Mouse (Mus musculus): ENCODE data around the gene Sprr2a2. TPM values are rescaled to one million over a fixed set of nuclear protein-coding genes. Genes with fewer than 3 reads are reported as not detected.
"Not testable (repeated sequence)": the region's sequence is repeated elsewhere in the genome, so short reads cannot be mapped to it uniquely, and the experiment has no call there.

Sprr2a2 gene
- total and polyA plus RNA-seq, 3 experiments, result 0.04 TPM; not detected in 2

GRCm38 (mm10) chr3:92195512-92196200 lies 20.1 kb upstream of the Sprr2a2 start:
- H3K36me3 ChIP-seq (ENCODE audit: control insufficient read depth in 1 of 2, insufficient read depth in 2 of 2, low read length in 2 of 2), result no peaks in the 10 kb centered on the region
- H3K27me3 ChIP-seq (ENCODE audit: control insufficient read depth in 1 of 2, insufficient read depth in 2 of 2, low read length in 2 of 2), result no peaks in the 10 kb centered on the region
- TF ChIP-seq MYC (IDR thresholded peaks at IDR 0.05; ENCODE audit: low read depth, low read length), result no peak
- H3K27ac ChIP-seq (ENCODE audit: control insufficient read depth, low read depth, low read length), result no peak overlapping the region
- no peak for DNase-seq (ENCODE audit: low read depth, low spot score)
- no peaks in the 10 kb centered on the region; the same call in 1 of the 2 replicates for H3K9me3 ChIP-seq (replicated peaks; ENCODE audit: insufficient read depth, low read length)
- H3K4me3 ChIP-seq (ENCODE audit: control insufficient read depth in 1 of 2, insufficient read depth in 1 of 2, low read depth in 2 of 2, low read length in 2 of 2), result no peak overlapping the region
- no peaks in the 10 kb centered on the region for H3K4me1 ChIP-seq (ENCODE audit: control insufficient read depth in 1 of 2, insufficient read depth in 2 of 2, low read length in 2 of 2)
- no peaks in the 10 kb centered on the region; the same call in 1 of the 2 replicates for H3K79me2 ChIP-seq (ENCODE audit: control insufficient read depth, insufficient read depth, low read length, poor library complexity)
- H3K9ac ChIP-seq (ENCODE audit: control insufficient read depth, low read depth, low read length, poor library complexity, severe bottlenecking), result no peak overlapping the region

- not testable (repeated sequence) for H3K27ac ChIP-seq (ENCODE audit: control insufficient read depth, low read depth, low read length); H3K36me3 ChIP-seq (ENCODE audit: control insufficient read depth in 1 of 2, insufficient read depth in 2 of 2, low read length in 2 of 2); H3K27me3 ChIP-seq (ENCODE audit: control insufficient read depth in 1 of 2, insufficient read depth in 2 of 2, low read length in 2 of 2); H3K9me3 ChIP-seq (replicated peaks; ENCODE audit: insufficient read depth, low read length); H3K79me2 ChIP-seq (ENCODE audit: control insufficient read depth, insufficient read depth, low read length, poor library complexity); H3K4me1 ChIP-seq (ENCODE audit: control insufficient read depth in 1 of 2, insufficient read depth in 2 of 2, low read length in 2 of 2); DNase-seq (ENCODE audit: low read depth, low spot score); H3K4me3 ChIP-seq (ENCODE audit: control insufficient read depth in 1 of 2, insufficient read depth in 1 of 2, low read depth in 2 of 2, low read length in 2 of 2); H3K9ac ChIP-seq (ENCODE audit: control insufficient read depth, low read depth, low read length, poor library complexity, severe bottlenecking)
Measured at GRCm38 (mm10) chr3:92211133-92211925, 4.4 kb upstream of the Sprr2a2 start.

GRCm38 (mm10) chr3:92212059-92212458 lies 3.7 kb upstream of the Sprr2a2 start:
- DNase-seq (ENCODE audit: low read depth, low spot score); H3K9me3 ChIP-seq (replicated peaks; ENCODE audit: insufficient read depth, low read length); H3K79me2 ChIP-seq (ENCODE audit: control insufficient read depth, insufficient read depth, low read length, poor library complexity); H3K36me3 ChIP-seq (ENCODE audit: control insufficient read depth in 1 of 2, insufficient read depth in 2 of 2, low read length in 2 of 2); H3K4me3 ChIP-seq (ENCODE audit: control insufficient read depth in 1 of 2, insufficient read depth in 1 of 2, low read depth in 2 of 2, low read length in 2 of 2); H3K27ac ChIP-seq (ENCODE audit: control insufficient read depth, low read depth, low read length); H3K9ac ChIP-seq (ENCODE audit: control insufficient read depth, low read depth, low read length, poor library complexity, severe bottlenecking); H3K27me3 ChIP-seq (ENCODE audit: control insufficient read depth in 1 of 2, insufficient read depth in 2 of 2, low read length in 2 of 2); H3K4me1 ChIP-seq (ENCODE audit: control insufficient read depth in 1 of 2, insufficient read depth in 2 of 2, low read length in 2 of 2): not testable (repeated sequence)

- not testable (repeated sequence) for H3K79me2 ChIP-seq (ENCODE audit: control insufficient read depth, insufficient read depth, low read length, poor library complexity)
Measured at GRCm38 (mm10) chr3:92213651-92214050, 2.1 kb upstream of the Sprr2a2 start.

GRCm38 (mm10) chr3:92219031-92219430 lies 3.3 kb downstream of the Sprr2a2 start:
- not testable (repeated sequence) for H3K79me2 ChIP-seq (ENCODE audit: control insufficient read depth, insufficient read depth, low read length, poor library complexity); H3K4me1 ChIP-seq (ENCODE audit: control insufficient read depth in 1 of 2, insufficient read depth in 2 of 2, low read length in 2 of 2); DNase-seq (ENCODE audit: low read depth, low spot score); H3K9me3 ChIP-seq (replicated peaks; ENCODE audit: insufficient read depth, low read length); H3K36me3 ChIP-seq (ENCODE audit: control insufficient read depth in 1 of 2, insufficient read depth in 2 of 2, low read length in 2 of 2); H3K9ac ChIP-seq (ENCODE audit: control insufficient read depth, low read depth, low read length, poor library complexity, severe bottlenecking); H3K27ac ChIP-seq (ENCODE audit: control insufficient read depth, low read depth, low read length); H3K4me3 ChIP-seq (ENCODE audit: control insufficient read depth in 1 of 2, insufficient read depth in 1 of 2, low read depth in 2 of 2, low read length in 2 of 2); H3K27me3 ChIP-seq (ENCODE audit: control insufficient read depth in 1 of 2, insufficient read depth in 2 of 2, low read length in 2 of 2)

More at GRCm38 (mm10) chr3:92213651-92214050, 2.1 kb upstream of the Sprr2a2 start:
- not testable (repeated sequence) for H3K36me3 ChIP-seq (ENCODE audit: control insufficient read depth in 1 of 2, insufficient read depth in 2 of 2, low read length in 2 of 2); H3K9me3 ChIP-seq (replicated peaks; ENCODE audit: insufficient read depth, low read length); H3K27ac ChIP-seq (ENCODE audit: control insufficient read depth, low read depth, low read length); H3K27me3 ChIP-seq (ENCODE audit: control insufficient read depth in 1 of 2, insufficient read depth in 2 of 2, low read length in 2 of 2); H3K9ac ChIP-seq (ENCODE audit: control insufficient read depth, low read depth, low read length, poor library complexity, severe bottlenecking); DNase-seq (ENCODE audit: low read depth, low spot score); H3K4me1 ChIP-seq (ENCODE audit: control insufficient read depth in 1 of 2, insufficient read depth in 2 of 2, low read length in 2 of 2); H3K4me3 ChIP-seq (ENCODE audit: control insufficient read depth in 1 of 2, insufficient read depth in 1 of 2, low read depth in 2 of 2, low read length in 2 of 2)

GRCm38 (mm10) chr3:92223708-92224107 lies 8.0 kb downstream of the Sprr2a2 start:
- not testable (repeated sequence) for H3K9me3 ChIP-seq (replicated peaks; ENCODE audit: insufficient read depth, low read length); H3K36me3 ChIP-seq (ENCODE audit: control insufficient read depth in 1 of 2, insufficient read depth in 2 of 2, low read length in 2 of 2); H3K9ac ChIP-seq (ENCODE audit: control insufficient read depth, low read depth, low read length, poor library complexity, severe bottlenecking); H3K4me1 ChIP-seq (ENCODE audit: control insufficient read depth in 1 of 2, insufficient read depth in 2 of 2, low read length in 2 of 2); DNase-seq (ENCODE audit: low read depth, low spot score); H3K27ac ChIP-seq (ENCODE audit: control insufficient read depth, low read depth, low read length); H3K79me2 ChIP-seq (ENCODE audit: control insufficient read depth, insufficient read depth, low read length, poor library complexity); H3K27me3 ChIP-seq (ENCODE audit: control insufficient read depth in 1 of 2, insufficient read depth in 2 of 2, low read length in 2 of 2); H3K4me3 ChIP-seq (ENCODE audit: control insufficient read depth in 1 of 2, insufficient read depth in 1 of 2, low read depth in 2 of 2, low read length in 2 of 2)

GRCm38 (mm10) chr3:92227410-92227809 lies 11.7 kb downstream of the Sprr2a2 start:
- not testable (repeated sequence) for DNase-seq (ENCODE audit: low read depth, low spot score); H3K27me3 ChIP-seq (ENCODE audit: control insufficient read depth in 1 of 2, insufficient read depth in 2 of 2, low read length in 2 of 2); H3K4me1 ChIP-seq (ENCODE audit: control insufficient read depth in 1 of 2, insufficient read depth in 2 of 2, low read length in 2 of 2); H3K36me3 ChIP-seq (ENCODE audit: control insufficient read depth in 1 of 2, insufficient read depth in 2 of 2, low read length in 2 of 2); H3K79me2 ChIP-seq (ENCODE audit: control insufficient read depth, insufficient read depth, low read length, poor library complexity); H3K27ac ChIP-seq (ENCODE audit: control insufficient read depth, low read depth, low read length); H3K4me3 ChIP-seq (ENCODE audit: control insufficient read depth in 1 of 2, insufficient read depth in 1 of 2, low read depth in 2 of 2, low read length in 2 of 2); H3K9ac ChIP-seq (ENCODE audit: control insufficient read depth, low read depth, low read length, poor library complexity, severe bottlenecking); H3K9me3 ChIP-seq (replicated peaks; ENCODE audit: insufficient read depth, low read length)
